ENCODE assay signal across 7 mouse cellular contexts in genomic region chr10:95898471-95899154, GRCm38 (mm10). TPM values are rescaled to one million over a fixed set of nuclear protein-coding genes. Genes with fewer than 3 reads are reported as not detected.
DNase-seq lines count a peak whose midpoint lies in the region; ATAC-seq lines count a peak whose summit lies in the region.

No protein-coding gene starts in this region.

- H3K9ac ChIP-seq in intestine, embryonic 14.5 days (ENCODE audit: low read length): no peak overlapping the region
- no peak overlapping the region for H3K9ac ChIP-seq in intestine, embryonic 16.5 days (ENCODE audit: low read depth, low read length)

- H3K27me3 ChIP-seq in intestine, embryonic 14.5 days (replicated peaks; ENCODE audit: control insufficient read depth, insufficient read depth, low read length): no peaks in the 10 kb centered on the region
- H3K27me3 ChIP-seq in intestine, embryonic 16.5 days (replicated peaks; ENCODE audit: control insufficient read depth, insufficient read depth, low read length): no peaks in the 10 kb centered on the region

- H3K9me3 ChIP-seq in intestine, embryonic 14.5 days (ENCODE audit: control insufficient read depth, low read length): no peaks in the 10 kb centered on the region
- H3K9me3 ChIP-seq in intestine, embryonic 16.5 days (ENCODE audit: control insufficient read depth, low read length): no peaks in the 10 kb centered on the region

- H3K4me3 ChIP-seq in intestine, embryonic 14.5 days (ENCODE audit: low read depth, low read length): no peak overlapping the region
- no peak overlapping the region for H3K4me3 ChIP-seq in intestine, embryonic 16.5 days (ENCODE audit: low read length)

- no peaks in the 10 kb centered on the region for H3K4me1 ChIP-seq in intestine, embryonic 14.5 days (replicated peaks; ENCODE audit: control insufficient read depth, insufficient read depth, low read length)
- no peaks in the 10 kb centered on the region for H3K4me1 ChIP-seq in intestine, embryonic 16.5 days (ENCODE audit: control insufficient read depth, insufficient read depth, low read length)

- no peaks in the 10 kb centered on the region for H3K36me3 ChIP-seq in intestine, embryonic 14.5 days (ENCODE audit: control insufficient read depth, insufficient read depth, low read length)
- no peaks in the 10 kb centered on the region for H3K36me3 ChIP-seq in intestine, embryonic 16.5 days (ENCODE audit: control insufficient read depth, insufficient read depth, low read length)

- H3K27ac ChIP-seq in intestine, embryonic 14.5 days (ENCODE audit: low read depth): no peak overlapping the region
- no peak overlapping the region for H3K27ac ChIP-seq in intestine, embryonic 16.5 days (ENCODE audit: low read length)

- no peak overlapping the region for H3K4me2 ChIP-seq in intestine, embryonic 14.5 days (ENCODE audit: low read length)
- H3K4me2 ChIP-seq in intestine, embryonic 16.5 days (ENCODE audit: low read depth, low read length): no peak overlapping the region

- peak; percentile 51 for DNase-seq in intestine, embryonic 14.5 days (ENCODE audit: low spot score)
- DNase-seq in CD4-positive, CD25-positive, alpha-beta regulatory T cell, adult 2 months (ENCODE audit: low read depth, low spot score): peak; percentile 75
- peak; percentile 19 for DNase-seq in MN1 (ENCODE audit: low spot score)
- DNase-seq in layer of hippocampus, postnatal 10 days (ENCODE audit: low spot score in 2 of 2): peak; percentile 12 to 39
- peak; percentile 17 for DNase-seq in right cerebral cortex, postnatal 25 days

- no peak for ATAC-seq in intestine, embryonic 14.5 days (replicated peaks; ENCODE audit: low FRiP score, low TSS enrichment, low read depth)
- no peak for ATAC-seq in intestine, embryonic 16.5 days
- ATAC-seq in granulocyte monocyte progenitor cell, adult 5-6 weeks (replicated peaks; ENCODE audit: poor library complexity, severe bottlenecking): peak; percentile 68

- 67% methylated on average over 5 of the region's 5 CpGs for WGBS in intestine, embryonic 14.5 days
- WGBS in intestine, embryonic 16.5 days: 67% methylated on average over 5 of the region's 5 CpGs

RNA-seq across cellular contexts. Expression of gene Eea1, which starts 41.8 kb away (rescaled TPM):
- 22.2 and 22.6 TPM in 2 replicates for polyA plus RNA-seq in intestine, embryonic 14.5 days (2014; fragmentation: Nextera tagmentation; extraction: Ambion mirVana)
- 17.6 and 17.8 TPM in 2 replicates for polyA plus RNA-seq in intestine, embryonic 16.5 days (2015; fragmentation: Nextera tagmentation; extraction: Ambion mirVana)
- 18.9 and 24.7 TPM in 2 replicates for total RNA-seq in granulocyte monocyte progenitor cell, adult 5-6 weeks (2014; fragmentation: Nextera tagmentation)
- 28.0 and 28.8 TPM in 2 replicates for total RNA-seq in granulocyte monocyte progenitor cell, adult 5-6 weeks (2017)
- total RNA-seq in layer of hippocampus, postnatal 10 days (2021): 10 to 100 TPM; 27.7 to 29.8 TPM

RNA-seq across cellular contexts. Expression of gene Gm33543, which starts 55.9 kb away (rescaled TPM):
- polyA plus RNA-seq in intestine, embryonic 14.5 days (2014; fragmentation: Nextera tagmentation; extraction: Ambion mirVana): not detected in 2 replicates
- not detected in 2 replicates for polyA plus RNA-seq in intestine, embryonic 16.5 days (2015; fragmentation: Nextera tagmentation; extraction: Ambion mirVana)
- total RNA-seq in granulocyte monocyte progenitor cell, adult 5-6 weeks (2014; fragmentation: Nextera tagmentation): not detected in 2 replicates
- not detected in 2 replicates for total RNA-seq in granulocyte monocyte progenitor cell, adult 5-6 weeks (2017)
- total RNA-seq in layer of hippocampus, postnatal 10 days (2021): not detected

Comparison
In these comparisons a context has a peak if more than half of its experiments do, and no peak if none do; other contexts are left out.
1. DNase-seq: peak in every context shown above with its lines; median percentile 75 in CD4-positive, CD25-positive, alpha-beta regulatory T cell, adult 2 months; 51 in intestine, embryonic 14.5 days; 26 in layer of hippocampus, postnatal 10 days; 19 in MN1; 17 in right cerebral cortex, postnatal 25 days.